Mouse (Mus musculus): ENCODE measurements at regions not wholly inside any gene's neighbourhood (a gene's known extent, or its start where the extent isn't known, plus 50 kb on each side); places are given as distances from the start of the nearest gene placed in this dataset.
A peak's percentile ranks its signal among the peaks of the same experiment; 100 is the strongest.

GRCm38 (mm10) chr11:111522716-111523115, 456.8 kb downstream of the Kcnj2 start:
- H3K4me2 ChIP-seq (ENCODE audit: low read depth, low read length) = no peak overlapping the region
- WGBS = 57% methylated on average over 8 of the region's 8 CpGs
- no peaks in the 10 kb centered on the region for H3K36me3 ChIP-seq (ENCODE audit: control insufficient read depth, insufficient read depth, low read length)
- H3K9ac ChIP-seq (ENCODE audit: low read depth, low read length) = no peak overlapping the region
- no peak overlapping the region for H3K27ac ChIP-seq (replicated peaks; ENCODE audit: low read depth, low read length)
- H3K27me3 ChIP-seq (replicated peaks; ENCODE audit: control insufficient read depth, insufficient read depth, low read length) = no peaks in the 10 kb centered on the region
- no peak overlapping the region for H3K4me3 ChIP-seq (ENCODE audit: low read depth, low read length)
- no peaks in the 10 kb centered on the region for H3K9me3 ChIP-seq (ENCODE audit: control insufficient read depth, low read length)
- no peaks in the 10 kb centered on the region for H3K4me1 ChIP-seq (ENCODE audit: control insufficient read depth, insufficient read depth, low read length)
- peak; percentile 76 for DNase-seq (ENCODE audit: low spot score)
- ATAC-seq (ENCODE audit: low read depth) = peak; percentile 53; the same call in 1 of the 2 replicates

GRCm38 (mm10) chr11:111523465-111523864, 457.5 kb downstream of the Kcnj2 start:
- no peak for ATAC-seq (ENCODE audit: low read depth)
- Histone ChIP-seq H3K4me3 (ENCODE audit: low read depth, low read length) (no peak overlapping the region), H3K36me3 (ENCODE audit: control insufficient read depth, insufficient read depth, low read length) (no peaks in the 10 kb centered on the region), H3K9me3 (ENCODE audit: control insufficient read depth, low read length) (no peaks in the 10 kb centered on the region), H3K4me2 (ENCODE audit: low read depth, low read length) (no peak overlapping the region), H3K9ac (ENCODE audit: low read depth, low read length) (no peak overlapping the region), H3K27ac (replicated peaks; ENCODE audit: low read depth, low read length) (no peak overlapping the region), H3K4me1 (ENCODE audit: control insufficient read depth, insufficient read depth, low read length) (no peaks in the 10 kb centered on the region), H3K27me3 (replicated peaks; ENCODE audit: control insufficient read depth, insufficient read depth, low read length) (no peaks in the 10 kb centered on the region)
- WGBS = 62% methylated on average over 8 of the region's 8 CpGs
- DNase-seq (ENCODE audit: low spot score) = no peak

GRCm38 (mm10) chr11:111526010-111526742, 460.2 kb downstream of the Kcnj2 start:
- no peak for ATAC-seq (ENCODE audit: low read depth)
- no peaks in the 10 kb centered on the region for H3K27me3 ChIP-seq (replicated peaks; ENCODE audit: control insufficient read depth, insufficient read depth, low read length)
- 79% methylated on average over 6 of the region's 6 CpGs for WGBS
- H3K27ac ChIP-seq (replicated peaks; ENCODE audit: low read depth, low read length) = no peak overlapping the region
- H3K4me1 ChIP-seq (ENCODE audit: control insufficient read depth, insufficient read depth, low read length) = no peaks in the 10 kb centered on the region
- DNase-seq (ENCODE audit: low spot score) = no peak
- H3K9me3 ChIP-seq (ENCODE audit: control insufficient read depth, low read length) = no peaks in the 10 kb centered on the region
- no peak overlapping the region for H3K4me2 ChIP-seq (ENCODE audit: low read depth, low read length)
- H3K36me3 ChIP-seq (ENCODE audit: control insufficient read depth, insufficient read depth, low read length) = no peaks in the 10 kb centered on the region
- no peak overlapping the region for H3K9ac ChIP-seq (ENCODE audit: low read depth, low read length)
- no peak overlapping the region for H3K4me3 ChIP-seq (ENCODE audit: low read depth, low read length)

- WGBS = 75% methylated on average over 9 of the region's 9 CpGs
- H3K27ac ChIP-seq (replicated peaks; ENCODE audit: low read depth, low read length) = no peak overlapping the region
- no peak overlapping the region for H3K4me2 ChIP-seq (ENCODE audit: low read depth, low read length)
- DNase-seq (ENCODE audit: low spot score) (no peak), ATAC-seq (ENCODE audit: low read depth) (no peak)
- no peak overlapping the region for H3K4me3 ChIP-seq (ENCODE audit: low read depth, low read length)
- no peaks in the 10 kb centered on the region for H3K27me3 ChIP-seq (replicated peaks; ENCODE audit: control insufficient read depth, insufficient read depth, low read length)
- no peaks in the 10 kb centered on the region for H3K36me3 ChIP-seq (ENCODE audit: control insufficient read depth, insufficient read depth, low read length)
- no peak overlapping the region for H3K9ac ChIP-seq (ENCODE audit: low read depth, low read length)
- H3K9me3 ChIP-seq (ENCODE audit: control insufficient read depth, low read length) = no peaks in the 10 kb centered on the region
- no peaks in the 10 kb centered on the region for H3K4me1 ChIP-seq (ENCODE audit: control insufficient read depth, insufficient read depth, low read length)
Observed at GRCm38 (mm10) chr11:111529591-111529990, 463.6 kb downstream of the Kcnj2 start.

- Histone ChIP-seq H3K4me2 (ENCODE audit: low read depth, low read length) (no peak overlapping the region), H3K36me3 (ENCODE audit: control insufficient read depth, insufficient read depth, low read length) (no peaks in the 10 kb centered on the region), H3K4me1 (ENCODE audit: control insufficient read depth, insufficient read depth, low read length) (no peaks in the 10 kb centered on the region), H3K27me3 (replicated peaks; ENCODE audit: control insufficient read depth, insufficient read depth, low read length) (no peaks in the 10 kb centered on the region), H3K4me3 (ENCODE audit: low read depth, low read length) (no peak overlapping the region), H3K27ac (replicated peaks; ENCODE audit: low read depth, low read length) (no peak overlapping the region), H3K9me3 (ENCODE audit: control insufficient read depth, low read length) (no peaks in the 10 kb centered on the region), H3K9ac (ENCODE audit: low read depth, low read length) (no peak overlapping the region)
- 54% methylated on average over 3 of the region's 3 CpGs for WGBS
- peak; percentile 63 for DNase-seq (ENCODE audit: low spot score)
- peak; percentile 47; the same call in 1 of the 2 replicates for ATAC-seq (ENCODE audit: low read depth)
Observed at GRCm38 (mm10) chr11:111530912-111531311, 464.9 kb downstream of the Kcnj2 start.

GRCm38 (mm10) chr11:111532457-111532856, 466.5 kb downstream of the Kcnj2 start:
- Histone ChIP-seq H3K27me3 (replicated peaks; ENCODE audit: control insufficient read depth, insufficient read depth, low read length) (no peaks in the 10 kb centered on the region; the same call in 1 of the 2 replicates), H3K4me2 (ENCODE audit: low read depth, low read length) (no peak overlapping the region), H3K9ac (ENCODE audit: low read depth, low read length) (no peak overlapping the region), H3K9me3 (ENCODE audit: control insufficient read depth, low read length) (no peaks in the 10 kb centered on the region), H3K4me3 (ENCODE audit: low read depth, low read length) (no peak overlapping the region), H3K36me3 (ENCODE audit: control insufficient read depth, insufficient read depth, low read length) (no peaks in the 10 kb centered on the region), H3K4me1 (ENCODE audit: control insufficient read depth, insufficient read depth, low read length) (peaks cover 5% of the 10 kb centered on the region; the same call in 1 of the 2 replicates), H3K27ac (replicated peaks; ENCODE audit: low read depth, low read length) (no peak overlapping the region)
- no peak for ATAC-seq (ENCODE audit: low read depth)
- DNase-seq (ENCODE audit: low spot score) = peak; percentile 77
- WGBS = 26% methylated on average over 5 of the region's 5 CpGs

GRCm38 (mm10) chr11:111536040-111536836, 470.3 kb downstream of the Kcnj2 start:
- Histone ChIP-seq H3K4me1 (ENCODE audit: control insufficient read depth, insufficient read depth, low read length) (peaks cover 5% of the 10 kb centered on the region; the same call in 1 of the 2 replicates), H3K4me2 (ENCODE audit: low read depth, low read length) (peak overlapping the region; percentile 51), H3K9me3 (ENCODE audit: control insufficient read depth, low read length) (no peaks in the 10 kb centered on the region), H3K27me3 (replicated peaks; ENCODE audit: control insufficient read depth, insufficient read depth, low read length) (peaks cover 7% of the 10 kb centered on the region), H3K36me3 (ENCODE audit: control insufficient read depth, insufficient read depth, low read length) (no peaks in the 10 kb centered on the region), H3K9ac (ENCODE audit: low read depth, low read length) (no peak overlapping the region), H3K4me3 (ENCODE audit: low read depth, low read length) (peak overlapping the region; percentile 10; the same call in 1 of the 2 replicates), H3K27ac (replicated peaks; ENCODE audit: low read depth, low read length) (no peak overlapping the region)
- DNase-seq (ENCODE audit: low spot score) (peak; percentile 81), ATAC-seq (ENCODE audit: low read depth) (no peak)
- WGBS = 23% methylated on average over 17 of the region's 17 CpGs

GRCm38 (mm10) chr11:111537654-111538053, 471.7 kb downstream of the Kcnj2 start:
- Histone ChIP-seq H3K9me3 (ENCODE audit: control insufficient read depth, low read length) (no peaks in the 10 kb centered on the region), H3K36me3 (ENCODE audit: control insufficient read depth, insufficient read depth, low read length) (no peaks in the 10 kb centered on the region), H3K4me1 (ENCODE audit: control insufficient read depth, insufficient read depth, low read length) (peaks cover 5% of the 10 kb centered on the region; the same call in 1 of the 2 replicates), H3K4me3 (ENCODE audit: low read depth, low read length) (no peak overlapping the region), H3K9ac (ENCODE audit: low read depth, low read length) (no peak overlapping the region), H3K4me2 (ENCODE audit: low read depth, low read length) (no peak overlapping the region), H3K27ac (replicated peaks; ENCODE audit: low read depth, low read length) (no peak overlapping the region), H3K27me3 (replicated peaks; ENCODE audit: control insufficient read depth, insufficient read depth, low read length) (peaks cover 12% of the 10 kb centered on the region)
- WGBS = 21% methylated on average over 3 of the region's 3 CpGs
- peak; percentile 65 for DNase-seq (ENCODE audit: low spot score)
- no peak for ATAC-seq (ENCODE audit: low read depth)
